In genomic region chr9:32735071-32735470, GRCm38 (mm10) we compare ENCODE assay signal across 29 mouse cellular contexts.
DNase-seq lines count a peak whose midpoint lies in the region; ATAC-seq and TF ChIP-seq lines count a peak whose summit lies in the region.
"Had no signal": no experiment of that assay in that cellular context is flagged by ENCODE, and none has a peak within 500 bp of the region (broad histone marks: within the 10 kb centered on the region; RNA-seq: fewer than 3 reads in every experiment).

No protein-coding gene starts in this region.

- no peak for TF ChIP-seq POLR2A in spleen, adult 2 months (IDR thresholded peaks at IDR 0.05; ENCODE audit: low read depth, low read length)

- DNase-seq in spleen, adult 2 months (ENCODE audit: low read depth in 1 of 2, low spot score in 2 of 2): peak in 1 of 2 experiments; percentile 63
- DNase-seq in spleen, adult 18-20 months: no peak
- DNase-seq in CD4-positive, CD25-positive, alpha-beta regulatory T cell, adult 2 months (ENCODE audit: low read depth, low spot score): peak; percentile 74
- DNase-seq in splenic B cell, adult 2 months (ENCODE audit: low read depth, low spot score): peak; percentile 61
- DNase-seq in kidney, adult 11 months: no peak
- no peak for DNase-seq in kidney, adult 8-10 months
- DNase-seq: adrenal gland, adult 8-10 months; cerebellum, adult 2 months; cerebellum, postnatal 14 days; forebrain, postnatal 0 days; gastrocnemius, postnatal 10 days; kidney, postnatal 25 days; liver, embryonic 13.5 days; lung, adult 18-20 months; midbrain, embryonic 14.5 days; right cerebral cortex, postnatal 14 days; thymus, postnatal 25 days had no signal

- peak; percentile 19 for ATAC-seq in activated CD4-positive, CD25-positive, alpha-beta regulatory T cell, adult 4 months
- ATAC-seq: forebrain, postnatal 0 days; hindbrain, embryonic 16.5 days; intestine, embryonic 15.5 days; lung, postnatal 0 days had no signal

- H3K36me3 ChIP-seq in spleen, adult 2 months (ENCODE audit: control insufficient read depth, insufficient read depth, low read length): peaks cover 70% of the 10 kb centered on the region
- H3K36me3 ChIP-seq in splenic B cell, adult 2 months (ENCODE audit: control insufficient read depth, insufficient read depth, low read length, poor library complexity, severe bottlenecking): peaks cover 37% of the 10 kb centered on the region
- H3K36me3 ChIP-seq: forebrain, embryonic 12.5 days; liver, embryonic 13.5 days; neural tube, embryonic 12.5 days had no signal

- H3K27me3 ChIP-seq in spleen, adult 2 months (ENCODE audit: control insufficient read depth, insufficient read depth, low read length): no peaks in the 10 kb centered on the region
- no peaks in the 10 kb centered on the region for H3K27me3 ChIP-seq in splenic B cell, adult 2 months (ENCODE audit: control insufficient read depth, insufficient read depth, low read length, poor library complexity, severe bottlenecking)
- H3K27me3 ChIP-seq: heart, embryonic 15.5 days; intestine, embryonic 15.5 days; kidney, embryonic 15.5 days; limb, embryonic 15.5 days; liver, embryonic 13.5 days; neural tube, embryonic 12.5 days; stomach, embryonic 15.5 days had no signal

- 37% methylated on average over 7 of the region's 7 CpGs for WGBS in spleen, adult 2 months

- H3K4me1 ChIP-seq in spleen, adult 2 months (ENCODE audit: control insufficient read depth, insufficient read depth, insufficient read length): peaks cover 43% of the 10 kb centered on the region
- H3K4me1 ChIP-seq: forebrain, embryonic 12.5 days; heart, embryonic 10.5 days; heart, embryonic 15.5 days; intestine, embryonic 15.5 days; limb, embryonic 15.5 days; neural tube, embryonic 12.5 days; stomach, embryonic 15.5 days had no signal

- peak overlapping the region; percentile 83 for H3K27ac ChIP-seq in spleen, adult 2 months (ENCODE audit: insufficient read depth, low read length)
- H3K27ac ChIP-seq: forebrain, embryonic 12.5 days; heart, embryonic 10.5 days; heart, embryonic 15.5 days; intestine, embryonic 15.5 days; kidney, embryonic 15.5 days; limb, embryonic 15.5 days; liver, embryonic 13.5 days; neural tube, embryonic 12.5 days; stomach, embryonic 15.5 days had no signal

- H3K4me3 ChIP-seq in spleen, adult 2 months (ENCODE audit: extremely low read depth, insufficient read depth, insufficient read length): no peak overlapping the region
- H3K4me3 ChIP-seq: erythroblast, embryonic 14.5 days; forebrain, embryonic 12.5 days; heart, embryonic 10.5 days; heart, embryonic 15.5 days; intestine, embryonic 15.5 days; kidney, embryonic 15.5 days; limb, embryonic 15.5 days; liver, embryonic 13.5 days; neural tube, embryonic 12.5 days; stomach, embryonic 15.5 days had no signal

- TF ChIP-seq CTCF in spleen, adult 2 months (IDR thresholded peaks at IDR 0.05; ENCODE audit: extremely low read depth, insufficient read depth, insufficient read length, insufficient replicate concordance): no peak

Comparison
In these comparisons a context has a peak if more than half of its experiments do, and no peak if none do; other contexts are left out.
1. DNase-seq: peak in CD4-positive, CD25-positive, alpha-beta regulatory T cell, adult 2 months (single experiment) and splenic B cell, adult 2 months (single experiment); none in spleen, adult 18-20 months (0 of 2), kidney, adult 11 months (single experiment) and kidney, adult 8-10 months (0 of 2).